Mouse (Mus musculus) NIH3T3 (cell line): Measurements from ENCODE around the gene Asic2.

Experiments used
- DNase-seq: peaks from one replicate; pipeline ENCODE4 v3.0.0-alpha.2; 2012; ENCODE audit warnings: low read depth

Asic2 gene

GRCm38 (mm10) chr11:81511401-81511800, 456.9 kb downstream of the Asic2 start:
- no peak for DNase-seq

- peak; percentile 25 for DNase-seq
Measured at GRCm38 (mm10) chr11:81508385-81509233, 459.6 kb downstream of the Asic2 start.

GRCm38 (mm10) chr11:81504791-81505430, 463.3 kb downstream of the Asic2 start:
- DNase-seq = no peak

- DNase-seq = no peak
Measured at GRCm38 (mm10) chr11:81501473-81502246, 466.6 kb downstream of the Asic2 start.

GRCm38 (mm10) chr11:81498990-81499389, 469.3 kb downstream of the Asic2 start:
- DNase-seq = no peak

- DNase-seq = peak; percentile 6
Measured at GRCm38 (mm10) chr11:81497652-81498391, 470.4 kb downstream of the Asic2 start.

GRCm38 (mm10) chr11:81496446-81496845, 471.8 kb downstream of the Asic2 start:
- no peak for DNase-seq

- DNase-seq = no peak
Measured at GRCm38 (mm10) chr11:81492351-81492750, 475.9 kb downstream of the Asic2 start.

GRCm38 (mm10) chr11:81489144-81489735, 479.0 kb downstream of the Asic2 start:
- no peak for DNase-seq

GRCm38 (mm10) chr11:81488681-81489080, 479.6 kb downstream of the Asic2 start:
- no peak for DNase-seq

- peak; percentile 43 for DNase-seq
Measured at GRCm38 (mm10) chr11:81486265-81486940, 481.9 kb downstream of the Asic2 start.

- DNase-seq = peak; percentile 25
Measured at GRCm38 (mm10) chr11:81481198-81481597, 487.1 kb downstream of the Asic2 start.

- DNase-seq = peak; percentile 39
Measured at GRCm38 (mm10) chr11:81476231-81476630, 492.0 kb downstream of the Asic2 start.

GRCm38 (mm10) chr11:81474121-81474520, 494.1 kb downstream of the Asic2 start:
- DNase-seq = no peak

GRCm38 (mm10) chr11:81462199-81462598, 506.1 kb downstream of the Asic2 start:
- DNase-seq = peak; percentile 4

- no peak for DNase-seq
Measured at GRCm38 (mm10) chr11:81461748-81462147, 506.5 kb downstream of the Asic2 start.

- DNase-seq = no peak
Measured at GRCm38 (mm10) chr11:81454921-81455320, 513.3 kb downstream of the Asic2 start.

- DNase-seq = no peak
Measured at GRCm38 (mm10) chr11:81454111-81454510, 514.1 kb downstream of the Asic2 start.

- DNase-seq = no peak
Measured at GRCm38 (mm10) chr11:81449271-81449705, 519.0 kb downstream of the Asic2 start.

GRCm38 (mm10) chr11:81446347-81446746, 521.9 kb downstream of the Asic2 start:
- DNase-seq = no peak

GRCm38 (mm10) chr11:81426857-81427256, 541.4 kb downstream of the Asic2 start:
- no peak for DNase-seq
